Mouse (Mus musculus) frontal cortex, adult (tissue): ENCODE results near the gene Ccnl1.

Source experiments
- ATAC-seq: cut with Nextera tagmentation; 2 replicates; pipeline ENCODE4 v1.9.2; 2017; ENCODE audit warnings: mild to moderate bottlenecking, moderate library complexity, mixed read lengths; ENCODE audit not compliant: low TSS enrichment

Ccnl1 gene

GRCm38 (mm10) chr3:65927101-65927501, 30.9 kb downstream of the Ccnl1 start:
- no peak for ATAC-seq

- no peak for ATAC-seq
Observed at GRCm38 (mm10) chr3:65926426-65926825, 31.6 kb downstream of the Ccnl1 start.

GRCm38 (mm10) chr3:65925058-65925740, 32.9 kb downstream of the Ccnl1 start:
- ATAC-seq: no peak

GRCm38 (mm10) chr3:65922420-65922819, 35.6 kb downstream of the Ccnl1 start:
- ATAC-seq: peak; percentile 81

GRCm38 (mm10) chr3:65921671-65922070, 36.4 kb downstream of the Ccnl1 start:
- ATAC-seq: no peak

- no peak for ATAC-seq
Observed at GRCm38 (mm10) chr3:65919016-65919415, 39.0 kb downstream of the Ccnl1 start.

- peak; percentile 81 for ATAC-seq
Observed at GRCm38 (mm10) chr3:65912928-65913327, 45.1 kb downstream of the Ccnl1 start.

GRCm38 (mm10) chr3:65912217-65912616, 45.8 kb downstream of the Ccnl1 start:
- peak; percentile 89 for ATAC-seq

GRCm38 (mm10) chr3:65911265-65911664, 46.8 kb downstream of the Ccnl1 start:
- ATAC-seq: no peak

GRCm38 (mm10) chr3:65909454-65909853, 48.6 kb downstream of the Ccnl1 start:
- no peak for ATAC-seq

GRCm38 (mm10) chr3:65907536-65907935, 50.5 kb downstream of the Ccnl1 start:
- no peak for ATAC-seq

GRCm38 (mm10) chr3:65905281-65906169, 52.5 kb downstream of the Ccnl1 start:
- ATAC-seq: peak; percentile 44; the same call in 1 of the 2 replicates

- ATAC-seq: no peak; the same call in 1 of the 2 replicates
Observed at GRCm38 (mm10) chr3:65904711-65905110, 53.3 kb downstream of the Ccnl1 start.

GRCm38 (mm10) chr3:65904106-65904505, 53.9 kb downstream of the Ccnl1 start:
- no peak for ATAC-seq

- ATAC-seq: no peak
Observed at GRCm38 (mm10) chr3:65898598-65899278, 59.3 kb downstream of the Ccnl1 start.

GRCm38 (mm10) chr3:65897233-65897993, 60.6 kb downstream of the Ccnl1 start:
- ATAC-seq: no peak
